Mouse (Mus musculus): ENCODE measurements around the gene Timm17b.
"Not testable (repeated sequence)": the region's sequence is repeated elsewhere in the genome, so short reads cannot be mapped to it uniquely, and the experiment has no call there.

The Timm17b gene

GRCm38 (mm10) chrX:7898880-7899874 lies at the start of gene Timm17b, which contains the start of gene Pqbp1:
Gene Timm17b (plus strand): TSS chrX:7899357.
Gene Pqbp1 (minus strand): TSS chrX:7899269.
- peak; percentile 84 for DNase-seq (ENCODE audit: low spot score)

GRCm38 (mm10) chrX:7854578-7854977 lies 44.6 kb upstream of the Timm17b start:
- peak; percentile 52 for DNase-seq (ENCODE audit: low spot score)

GRCm38 (mm10) chrX:7859191-7859753 lies 39.9 kb upstream of the Timm17b start:
- no peak for DNase-seq (ENCODE audit: low spot score)

DNA sequence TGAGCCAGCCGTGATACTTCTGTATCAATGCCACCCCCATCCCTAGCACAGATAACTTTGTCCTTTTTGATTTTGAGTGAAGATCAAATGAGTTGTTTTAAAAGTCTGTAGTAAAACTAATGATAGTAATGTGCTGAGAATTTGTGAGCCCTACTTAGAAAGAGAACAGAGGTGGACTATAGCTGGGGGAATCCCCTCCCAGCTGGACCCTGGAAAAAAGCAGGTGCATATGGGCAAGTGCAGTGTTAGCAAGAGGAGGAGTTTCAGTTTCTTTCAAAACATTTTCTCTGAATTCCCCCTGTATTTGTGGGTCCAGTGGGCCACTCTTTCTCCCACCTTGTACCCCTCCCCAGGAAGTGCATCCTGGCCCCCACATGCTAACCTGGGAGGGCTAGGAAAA lies 36.0 kb upstream of the Timm17b start:
- no peak for DNase-seq (ENCODE audit: low spot score)

DNA sequence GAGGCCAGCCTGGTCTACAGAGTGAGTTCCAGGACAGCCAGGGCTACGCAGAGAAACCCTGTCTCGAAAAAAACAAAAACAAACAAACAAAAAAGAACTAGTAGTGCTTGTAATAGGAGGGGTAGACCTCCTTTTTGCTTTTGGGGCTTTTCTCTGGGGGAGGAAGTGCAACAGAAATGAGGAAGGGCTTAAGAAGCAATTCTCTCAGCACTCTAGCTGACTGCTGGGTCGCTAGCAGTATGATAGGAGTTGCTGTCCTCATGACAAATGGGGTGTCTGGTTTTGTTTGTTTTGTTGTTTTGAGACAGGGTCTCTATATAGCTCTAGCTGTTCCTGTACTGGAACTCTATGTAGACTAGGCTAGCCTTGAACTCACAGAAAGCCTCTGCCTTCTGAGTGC lies 34.6 kb upstream of the Timm17b start:
- no peak for DNase-seq (ENCODE audit: low spot score)

DNA sequence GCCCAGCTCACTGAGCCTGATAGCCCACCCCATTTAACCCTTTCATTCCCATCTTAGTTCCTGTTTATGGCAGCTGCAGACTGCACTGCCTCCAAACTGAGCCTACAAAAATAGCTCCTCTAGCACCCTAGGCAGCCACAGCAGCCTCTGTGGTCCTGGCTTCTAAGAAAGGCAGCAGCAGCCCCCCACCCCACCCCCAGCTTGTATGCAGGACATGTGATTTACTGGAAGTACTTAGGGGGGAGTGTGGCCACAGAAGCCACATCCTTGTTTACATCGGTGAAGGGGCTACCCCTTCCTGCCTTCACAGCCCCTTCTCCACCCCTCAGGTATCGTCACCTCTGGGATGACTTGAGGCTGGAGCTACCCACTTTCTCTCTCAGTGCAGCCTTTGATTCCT lies 33.8 kb upstream of the Timm17b start:
- no peak for DNase-seq (ENCODE audit: low spot score)

DNA sequence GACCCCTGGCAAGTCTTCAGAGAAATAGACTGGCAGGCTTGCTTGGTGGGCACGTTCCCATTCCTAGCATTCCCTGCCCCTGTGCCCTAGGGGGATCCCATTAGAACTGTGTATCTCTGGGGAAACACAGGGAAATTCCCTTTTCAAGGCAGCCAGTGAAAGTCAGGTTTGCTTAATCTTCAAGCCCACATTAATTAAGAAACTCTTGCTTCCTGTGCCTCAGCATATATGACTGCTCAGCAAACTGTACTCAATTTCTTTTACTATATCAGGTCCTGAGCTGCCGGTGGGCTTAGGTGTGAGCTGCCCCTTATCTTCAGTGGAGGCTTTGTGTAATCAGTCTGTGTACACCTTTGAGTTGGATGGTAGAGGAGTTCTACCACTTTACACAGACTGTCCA lies 33.4 kb upstream of the Timm17b start:
- DNase-seq (ENCODE audit: low spot score), result no peak

DNA sequence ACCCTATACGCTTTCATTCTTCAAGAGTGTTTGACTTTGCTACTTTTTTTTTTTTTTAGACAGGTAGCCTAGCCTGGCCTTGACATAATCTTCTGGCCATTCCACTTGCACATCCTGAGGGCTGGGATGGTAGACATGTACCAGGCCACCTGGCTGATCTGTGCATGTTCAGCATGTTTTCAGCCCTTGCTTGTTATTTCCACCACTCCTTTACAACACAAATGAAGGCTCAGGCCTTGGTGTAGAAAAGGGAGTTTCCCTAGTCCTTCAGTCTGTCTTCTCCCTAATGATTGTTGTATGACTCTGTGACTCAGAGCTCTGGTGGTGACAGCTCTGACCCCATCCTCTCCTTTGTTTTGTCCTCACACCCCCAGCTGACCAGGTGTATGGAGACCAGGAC lies 32.0 kb upstream of the Timm17b start:
- DNase-seq (ENCODE audit: low spot score), result no peak

DNA sequence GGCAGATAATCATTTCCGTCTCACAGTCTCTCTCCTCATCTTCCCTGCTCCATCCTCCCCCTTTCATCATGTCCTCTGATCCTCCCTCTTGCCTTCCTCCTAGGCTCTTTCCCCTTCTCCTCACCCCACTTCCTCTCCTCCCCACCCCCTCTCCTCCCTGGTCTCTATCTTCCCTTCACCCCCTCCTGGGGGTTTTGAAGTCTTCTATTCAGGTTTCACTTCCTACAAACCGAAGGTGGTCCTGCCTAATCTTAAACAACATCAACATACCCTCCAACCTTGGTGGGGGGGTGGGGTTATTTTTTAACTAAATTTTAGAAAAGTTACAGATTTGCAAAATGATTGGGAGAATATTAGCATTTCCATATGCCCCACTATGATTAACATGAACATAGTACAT lies 30.7 kb upstream of the Timm17b start:
- no peak for DNase-seq (ENCODE audit: low spot score)

GRCm38 (mm10) chrX:7869826-7870225 lies 29.3 kb upstream of the Timm17b start:
- no peak for DNase-seq (ENCODE audit: low spot score)

DNA sequence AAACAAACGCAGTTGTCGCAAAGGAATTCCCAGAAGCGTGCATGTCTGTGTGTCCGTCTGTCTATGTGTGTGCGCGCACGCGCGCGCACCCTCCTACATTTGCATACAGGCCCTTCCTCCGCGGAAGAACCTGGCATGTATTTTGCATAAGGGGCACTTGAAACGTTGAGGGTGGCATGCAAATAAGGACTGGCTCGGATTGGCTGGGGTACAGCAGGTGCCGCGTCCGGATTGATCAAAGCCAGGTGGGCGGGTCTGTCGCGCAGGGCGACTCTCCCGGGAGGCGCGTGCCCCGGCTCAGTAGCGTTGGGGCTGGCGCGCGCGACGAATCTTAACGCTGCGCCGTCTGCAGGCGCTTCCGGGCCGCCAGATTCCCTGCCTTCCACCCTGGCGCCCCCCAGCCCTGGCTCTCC lies 21.1 kb upstream of the Timm17b start, which contains the start of gene Pim2:
Pim2 (plus strand) TSS at position 256 of the 413 bp plus-strand sequence.
- peak; percentile 78 for DNase-seq (ENCODE audit: low spot score)

DNA sequence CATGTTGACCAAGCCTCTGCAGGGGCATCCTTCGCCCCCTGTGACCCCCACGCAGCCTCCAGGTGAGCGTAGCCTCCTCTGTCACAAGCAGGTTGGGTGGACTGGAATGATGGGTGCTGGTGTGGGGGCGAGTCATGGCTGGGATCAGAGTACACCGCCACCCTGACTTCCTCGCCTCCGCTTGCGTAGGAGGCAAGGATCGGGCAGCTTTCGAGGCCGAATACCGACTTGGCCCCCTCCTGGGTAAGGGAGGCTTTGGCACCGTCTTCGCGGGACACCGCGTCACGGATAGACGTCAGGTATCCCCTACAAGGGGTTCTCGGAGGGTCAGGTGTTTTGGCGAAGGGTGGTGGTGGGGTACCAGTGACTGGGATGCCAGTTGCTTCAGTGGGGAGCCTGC lies 20.7 kb upstream of the Timm17b start:
- no peak for DNase-seq (ENCODE audit: low spot score)

DNA sequence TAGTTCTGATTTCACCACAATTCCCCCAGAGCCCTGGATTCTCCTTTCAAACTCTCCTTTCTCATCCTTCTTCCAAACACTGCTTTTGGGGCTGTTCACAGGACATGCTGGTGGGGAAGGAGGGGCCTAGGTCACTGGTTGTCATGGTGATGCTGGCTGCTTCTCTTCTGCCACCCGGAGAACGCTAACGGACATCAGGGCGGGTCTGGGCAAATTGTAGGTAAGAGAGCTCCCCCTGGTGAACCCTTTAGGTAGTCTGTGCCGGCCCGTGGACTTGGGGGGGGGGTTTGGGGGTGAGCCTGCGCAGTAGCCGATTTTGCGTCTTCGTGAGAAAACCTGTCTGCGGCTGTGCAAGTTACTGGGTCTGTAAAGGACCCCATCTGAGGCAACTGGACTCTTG lies 19.3 kb upstream of the Timm17b start:
- DNase-seq (ENCODE audit: low spot score), result peak; percentile 60

DNA sequence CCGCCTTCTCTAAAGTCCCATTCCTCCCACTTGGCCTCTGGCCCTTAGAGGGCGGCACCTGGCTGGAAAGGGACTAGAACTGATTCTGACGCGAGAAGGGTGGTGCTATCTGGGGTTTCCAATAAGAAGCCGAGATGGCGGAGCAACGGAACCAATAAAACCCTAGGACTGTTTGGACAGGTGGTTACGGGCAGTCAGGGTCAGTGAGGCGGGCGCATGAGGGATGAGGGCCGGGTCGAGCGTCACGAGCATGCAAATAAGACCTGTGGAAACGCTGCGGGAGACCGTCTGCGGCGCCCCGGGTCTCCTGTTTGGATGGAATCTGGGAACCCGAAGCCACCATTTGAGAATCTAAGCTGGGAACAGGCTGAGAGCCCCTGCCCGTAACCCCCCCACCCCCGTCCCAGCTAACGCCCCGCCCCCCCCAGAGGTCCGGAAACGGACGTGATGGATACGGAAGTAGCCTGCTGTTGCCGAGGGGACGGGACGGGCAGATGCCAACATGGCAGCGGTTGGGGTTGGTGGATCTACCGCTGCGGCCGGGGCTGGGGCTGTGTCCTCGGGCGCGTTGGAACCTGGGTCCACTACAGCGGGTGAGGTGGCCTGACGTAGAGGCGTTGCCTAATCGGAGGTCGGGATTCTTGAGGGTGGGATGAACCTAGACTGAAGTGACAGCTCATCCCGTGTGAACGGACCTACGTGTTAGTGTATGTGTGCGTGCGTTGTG lies 15.2 kb upstream of the Timm17b start, which contains the start of gene Slc35a2:
Slc35a2 (plus strand) TSS at position 188 of the 727 bp plus-strand sequence.
- peak; percentile 85 for DNase-seq (ENCODE audit: low spot score)

DNA sequence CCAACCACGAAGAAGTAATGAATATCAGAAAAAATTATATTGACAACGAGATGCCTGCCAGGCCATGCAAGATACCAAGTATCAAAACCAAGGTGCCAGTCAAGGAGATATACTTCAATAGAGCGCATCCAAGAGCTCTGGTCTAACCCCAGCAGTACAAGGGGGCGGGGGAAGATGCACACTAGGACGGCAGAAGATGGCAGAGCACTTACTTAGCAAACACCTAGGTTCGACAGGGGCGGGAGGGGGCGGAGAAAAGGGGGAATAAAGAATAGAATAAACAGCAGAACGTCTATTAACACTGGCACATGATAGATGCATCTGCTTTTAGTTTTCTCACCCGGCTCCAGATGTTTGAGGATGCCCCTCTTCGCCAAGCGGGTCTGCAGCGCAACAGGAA lies 946 bp upstream of the Timm17b start:
- DNase-seq (ENCODE audit: low spot score), result no peak

DNA sequence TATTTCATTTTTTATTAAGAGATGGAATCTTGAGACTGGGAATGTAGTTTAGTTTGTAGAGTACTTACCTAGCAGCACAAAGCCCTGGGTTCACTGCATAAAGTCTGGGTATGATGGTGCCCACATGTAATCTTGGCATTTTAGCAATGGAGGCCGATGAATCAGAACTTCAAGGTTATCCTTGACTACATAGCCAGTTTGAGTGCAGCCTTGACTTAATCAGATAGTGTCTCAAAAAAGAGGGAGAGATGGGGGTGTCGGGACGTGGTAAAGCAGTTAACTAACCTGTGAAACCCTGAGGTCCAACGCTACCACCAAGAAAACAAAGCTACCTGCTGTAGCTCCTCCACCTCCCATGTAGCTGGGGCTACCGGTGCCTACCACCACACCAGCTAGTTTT lies 5.3 kb downstream of the Timm17b start:
- DNase-seq (ENCODE audit: low spot score), result no peak

GRCm38 (mm10) chrX:7907735-7908134 lies 8.6 kb downstream of the Timm17b start, which contains the start of gene Gm10491:
Gene Gm10491 (minus strand): TSS chrX:7907835.
- DNase-seq (ENCODE audit: low spot score), result no peak

GRCm38 (mm10) chrX:7909242-7909641 lies 10.1 kb downstream of the Timm17b start, which contains the start of gene Gm10490:
Gene Gm10490 (plus strand): TSS chrX:7909542.
- not testable (repeated sequence) for DNase-seq (ENCODE audit: low spot score)

DNA sequence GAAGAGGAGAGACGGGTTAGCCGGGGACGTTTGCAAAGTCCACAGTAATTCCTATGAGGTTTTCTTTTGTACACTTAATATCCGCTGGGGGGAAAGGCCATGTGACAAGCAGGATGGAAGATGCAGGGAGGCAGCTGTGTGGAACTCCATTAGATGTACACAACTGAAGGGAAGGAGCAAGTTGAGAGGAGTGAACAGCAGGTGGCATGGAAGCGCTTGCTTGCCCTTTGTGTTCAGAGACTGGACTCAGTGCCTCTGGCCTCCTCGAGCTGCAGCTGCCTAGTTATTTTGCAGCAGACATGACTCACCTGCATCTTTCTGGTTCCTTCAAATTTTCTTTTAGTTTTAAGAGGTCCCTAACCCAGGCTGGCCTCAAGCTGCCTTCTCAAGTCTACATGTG lies 11.3 kb downstream of the Timm17b start:
- DNase-seq (ENCODE audit: low spot score), result no peak

GRCm38 (mm10) chrX:7915669-7916068 lies 16.5 kb downstream of the Timm17b start:
- DNase-seq (ENCODE audit: low spot score), result not testable (repeated sequence)

- not testable (repeated sequence) for DNase-seq (ENCODE audit: low spot score)
Measured at GRCm38 (mm10) chrX:7917960-7918359, 18.8 kb downstream of the Timm17b start.

Measured in testis, postnatal 10 days (tissue).